Mouse (Mus musculus) limb, embryonic 10.5 days (tissue): ENCODE data around the gene Pygo1. TPM values are rescaled to one million over a fixed set of nuclear protein-coding genes. Genes with fewer than 3 reads are reported as not detected.

Source experiments
- DNase-seq: peaks from one replicate; pipeline ENCODE4 v3.0.0-alpha.2; 2017; ENCODE audit warnings: low spot score
- H3K27ac ChIP-seq: fragments of 300-500 bp; sonication (generic); 2 replicates; pipeline ENCODE4 v1.5.1; 2016; ENCODE audit warnings: mild to moderate bottlenecking
- H3K27me3 ChIP-seq: fragments of 300-500 bp; sonication (generic); 2 replicates; pipeline ENCODE4 v1.6.1; 2016; ENCODE audit warnings: low read depth, mild to moderate bottlenecking; ENCODE audit not compliant: poor library complexity, severe bottlenecking
- H3K36me3 ChIP-seq: fragments of 300-500 bp; sonication (generic); 2 replicates; pipeline ENCODE4 v1.6.1; 2016; ENCODE audit warnings: mild to moderate bottlenecking, moderate library complexity
- H3K4me1 ChIP-seq: fragments of 300-500 bp; sonication (generic); 2 replicates; pipeline ENCODE4 v1.6.1; 2016
- H3K4me3 ChIP-seq: fragments of 300-500 bp; sonication (generic); 2 replicates; pipeline ENCODE4 v1.5.1; 2016; ENCODE audit warnings: mild to moderate bottlenecking, moderate library complexity
- H3K9me3 ChIP-seq: fragments of 300-500 bp; sonication (generic); replicated peaks from 2 replicates; pipeline ENCODE4 v1.6.1; 2016; ENCODE audit warnings: mild to moderate bottlenecking
- WGBS: fragments of 180-500 bp; shearing (Covaris S2); methylation state at CpG from one replicate; pipeline ENCODE4 v1.1.7; 2016; 5-methylcytosine and 5-hydroxymethylcytosine counted together
- polyA plus RNA-seq: library from polyadenylated mRNA; unstranded; fragments of >200 nt; fragmentation: Nextera tagmentation; extraction: Ambion mirVana; gene quantifications from 2 replicates; pipeline ENCODE4 v1.2.1, GENCODE M21; 2016

Pygo1 gene
- polyA plus RNA-seq, 1 experiment from 2014 or later: 7.5 TPM

DNA sequence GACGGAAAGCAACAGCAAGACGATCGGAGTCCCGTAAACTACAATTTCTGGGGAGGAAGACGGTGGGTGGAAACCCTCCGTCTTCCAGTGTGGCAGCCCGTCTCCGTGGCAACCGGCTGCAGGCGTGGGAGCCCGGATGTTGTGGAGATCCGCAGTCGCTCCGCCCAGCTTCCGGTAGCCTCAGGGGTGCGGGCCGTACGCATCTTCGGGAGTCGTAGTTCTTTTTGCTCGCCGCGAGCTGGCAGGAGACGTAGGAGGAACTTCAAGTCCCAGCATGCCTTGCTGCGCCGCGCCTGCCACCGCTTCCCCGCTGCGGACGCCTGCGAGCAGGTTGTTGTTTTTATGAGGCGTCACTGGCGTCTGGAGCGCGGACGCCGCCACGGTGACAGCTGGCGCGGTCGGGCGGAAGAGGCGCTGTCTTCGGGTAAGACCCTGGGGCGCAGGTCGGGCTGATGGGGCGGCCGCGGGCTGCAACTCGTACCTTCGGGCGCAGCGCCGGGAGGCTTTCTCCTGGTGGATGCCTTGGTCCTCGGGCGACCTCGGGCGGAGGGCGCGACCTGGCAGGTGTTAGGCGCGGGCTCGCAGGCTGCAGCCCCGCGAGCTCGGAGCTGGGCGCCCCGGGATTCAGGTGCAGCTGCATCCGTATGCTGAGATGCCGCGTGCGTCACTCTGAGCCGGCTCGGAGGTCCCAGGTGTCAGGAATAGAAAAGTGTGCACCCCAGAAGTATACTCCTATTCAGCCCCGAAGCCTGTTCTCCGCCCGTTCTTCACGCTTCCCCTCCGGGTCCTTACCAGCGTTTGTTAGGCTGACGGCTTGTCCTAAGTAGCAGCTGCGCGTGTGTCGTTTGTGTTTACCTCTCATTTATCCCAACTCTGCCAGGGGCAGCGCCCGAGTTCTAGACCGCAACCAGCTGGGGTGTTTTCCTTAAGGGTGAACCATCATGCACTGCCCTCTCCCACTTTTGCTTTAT lies 60.1 kb downstream of the Pygo1 start, which contains the start of the genes Ccpg1os and Ccpg1:
Gene Ccpg1os, minus strand, starts transcription at position 133 of the 971 bp plus-strand sequence.
Gene Ccpg1, plus strand, starts transcription at position 180 of the 971 bp plus-strand sequence.
- Histone ChIP-seq H3K4me3 (peak within 1 kb of the TSS; percentile 67), H3K36me3 (no peaks in the 10 kb centered on the region), H3K4me1 (peaks cover 15% of the 10 kb centered on the region), H3K27me3 (peaks cover 6% of the 10 kb centered on the region; the same call in 1 of the 2 replicates), H3K9me3 (no peaks in the 10 kb centered on the region), H3K27ac (peak within 1 kb of the TSS; percentile 74)
- peak; percentile 98 for DNase-seq
- WGBS: under 1% methylated on average over 88 of the region's 88 CpGs

DNA sequence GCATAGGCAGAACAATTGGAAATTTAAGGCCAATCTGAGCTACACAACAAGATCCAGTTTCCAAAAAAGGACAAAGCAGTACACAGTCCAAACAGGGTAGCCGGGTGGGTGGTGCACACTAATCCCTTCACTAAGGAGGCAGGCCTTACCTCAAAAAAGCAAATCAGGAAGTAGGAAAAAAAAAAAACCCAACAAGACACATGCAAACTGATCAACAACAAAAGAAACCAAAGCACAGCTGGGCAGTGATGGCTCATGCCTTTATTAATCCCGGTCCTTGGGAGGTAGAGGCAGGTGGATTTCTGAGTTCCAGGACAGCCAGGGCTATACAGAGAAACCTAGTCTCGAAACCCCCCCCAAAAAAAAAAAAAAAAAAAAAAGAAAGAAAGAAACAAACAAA lies 62.3 kb downstream of the Pygo1 start:
- no peaks in the 10 kb centered on the region for H3K9me3 ChIP-seq
- H3K27me3 ChIP-seq: peaks cover 6% of the 10 kb centered on the region; the same call in 1 of the 2 replicates

DNA sequence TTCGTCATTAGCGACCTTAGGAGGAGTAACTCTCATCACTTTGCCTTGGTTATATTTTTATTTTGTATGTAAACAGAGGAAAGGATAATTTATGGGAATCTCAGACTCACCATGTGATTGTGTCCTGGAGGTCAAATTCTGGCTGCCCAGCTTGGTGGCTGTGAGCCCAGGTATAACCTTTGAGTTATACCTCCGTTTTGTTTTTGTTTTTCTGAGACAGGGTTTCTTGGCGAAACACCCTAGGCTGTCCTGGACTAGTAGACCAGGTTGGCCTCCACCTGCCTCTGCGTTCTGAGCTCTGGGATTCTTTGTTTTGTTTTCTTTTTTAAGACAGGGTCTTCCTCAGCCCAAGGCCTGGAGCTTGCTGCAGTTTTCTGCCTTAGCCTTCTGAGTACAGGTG lies 63.3 kb downstream of the Pygo1 start:
- H3K36me3 ChIP-seq: no peaks in the 10 kb centered on the region
- 90% methylated on average over 5 of the region's 5 CpGs for WGBS
- H3K4me3 ChIP-seq: no peak overlapping the region
- peaks cover 6% of the 10 kb centered on the region; the same call in 1 of the 2 replicates for H3K27me3 ChIP-seq
- H3K27ac ChIP-seq: no peak overlapping the region
- H3K9me3 ChIP-seq: no peaks in the 10 kb centered on the region
- peaks cover 15% of the 10 kb centered on the region for H3K4me1 ChIP-seq
- DNase-seq: no peak

More for the DNA sequence above, 62.3 kb downstream of the Pygo1 start:
- H3K27ac ChIP-seq: no peak overlapping the region
- H3K4me3 ChIP-seq: no peak overlapping the region
- DNase-seq: no peak
- H3K36me3 ChIP-seq: no peaks in the 10 kb centered on the region
- H3K4me1 ChIP-seq: peaks cover 15% of the 10 kb centered on the region
- 80% methylated on average over 3 of the region's 3 CpGs for WGBS

DNA sequence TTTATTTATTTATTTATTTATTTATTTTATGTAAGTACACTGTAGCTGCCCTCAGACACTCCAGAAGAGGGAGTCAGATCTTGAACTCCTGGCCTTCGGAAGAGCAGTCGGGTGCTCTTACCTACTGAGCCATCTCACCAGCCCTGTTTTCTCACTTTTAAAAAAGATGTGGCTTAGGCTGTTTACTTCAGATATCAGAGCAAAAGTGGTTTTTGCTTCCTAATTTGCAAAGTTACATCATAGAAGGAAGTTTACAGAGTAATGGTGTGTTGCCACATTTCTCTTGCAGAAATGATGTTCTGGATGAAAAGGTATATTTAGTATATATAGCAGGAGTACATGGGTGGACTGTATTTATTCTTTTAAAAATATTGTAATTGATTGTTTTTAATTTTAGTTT lies 66.0 kb downstream of the Pygo1 start:
- H3K9me3 ChIP-seq: no peaks in the 10 kb centered on the region
- 96% methylated on average over 2 of the region's 2 CpGs for WGBS

DNA sequence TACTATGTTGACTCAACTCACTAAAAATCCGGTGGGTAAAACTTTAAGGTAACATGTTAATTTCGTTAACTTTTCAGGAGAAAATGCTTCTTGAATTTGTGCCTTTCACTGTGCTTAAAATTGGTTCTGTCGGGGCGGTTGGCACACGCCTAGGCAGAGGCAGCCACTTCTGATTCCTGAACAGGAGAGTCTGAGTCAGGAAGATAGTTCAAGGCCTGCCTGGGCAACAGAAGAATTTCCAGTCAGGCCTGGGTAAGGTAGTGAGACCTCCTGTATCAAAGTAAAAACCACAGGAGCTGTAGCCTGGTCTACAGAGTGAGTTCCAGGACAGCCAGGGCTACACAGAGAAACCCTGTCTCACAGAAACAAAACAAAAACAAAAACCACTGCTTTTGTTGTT lies 67.1 kb downstream of the Pygo1 start:
- no peaks in the 10 kb centered on the region for H3K9me3 ChIP-seq
- DNase-seq: no peak
- H3K4me3 ChIP-seq: no peak overlapping the region
- no peak overlapping the region for H3K27ac ChIP-seq
- no peaks in the 10 kb centered on the region for H3K36me3 ChIP-seq
- H3K27me3 ChIP-seq: no peaks in the 10 kb centered on the region
- H3K4me1 ChIP-seq: no peaks in the 10 kb centered on the region; the same call in 1 of the 2 replicates
- 92% methylated on average over 5 of the region's 5 CpGs for WGBS

More for the DNA sequence above, 66.0 kb downstream of the Pygo1 start:
- Histone ChIP-seq H3K4me3 (no peak overlapping the region), H3K27ac (no peak overlapping the region), H3K4me1 (no peaks in the 10 kb centered on the region), H3K27me3 (peaks cover 5% of the 10 kb centered on the region; the same call in 1 of the 2 replicates), H3K36me3 (no peaks in the 10 kb centered on the region)
- DNase-seq: no peak

DNA sequence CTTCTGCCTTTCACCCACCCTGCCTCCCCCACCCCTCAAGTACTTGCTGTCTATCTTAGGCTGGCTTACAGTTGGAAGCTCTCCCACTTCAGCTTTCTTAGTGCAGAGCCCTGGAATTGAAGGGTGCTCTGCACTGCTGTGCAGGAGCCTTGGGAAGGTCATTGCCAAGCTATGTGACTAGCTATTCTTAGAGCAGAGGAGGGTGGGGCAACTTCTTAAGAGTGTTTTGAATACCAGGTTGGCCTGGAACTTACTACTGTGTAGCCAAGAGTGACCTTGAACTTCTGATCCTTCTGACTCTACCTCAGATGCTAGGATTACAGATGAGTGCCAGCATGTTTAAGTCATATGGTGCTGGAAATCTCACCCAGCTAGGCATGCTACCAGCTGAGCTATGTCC lies 70.7 kb downstream of the Pygo1 start:
- no peaks in the 10 kb centered on the region for H3K27me3 ChIP-seq
- H3K4me1 ChIP-seq: no peaks in the 10 kb centered on the region; the same call in 1 of the 2 replicates
- H3K27ac ChIP-seq: no peak overlapping the region
- H3K4me3 ChIP-seq: no peak overlapping the region
- H3K9me3 ChIP-seq: no peaks in the 10 kb centered on the region
- H3K36me3 ChIP-seq: no peaks in the 10 kb centered on the region
- no peak for DNase-seq

DNA sequence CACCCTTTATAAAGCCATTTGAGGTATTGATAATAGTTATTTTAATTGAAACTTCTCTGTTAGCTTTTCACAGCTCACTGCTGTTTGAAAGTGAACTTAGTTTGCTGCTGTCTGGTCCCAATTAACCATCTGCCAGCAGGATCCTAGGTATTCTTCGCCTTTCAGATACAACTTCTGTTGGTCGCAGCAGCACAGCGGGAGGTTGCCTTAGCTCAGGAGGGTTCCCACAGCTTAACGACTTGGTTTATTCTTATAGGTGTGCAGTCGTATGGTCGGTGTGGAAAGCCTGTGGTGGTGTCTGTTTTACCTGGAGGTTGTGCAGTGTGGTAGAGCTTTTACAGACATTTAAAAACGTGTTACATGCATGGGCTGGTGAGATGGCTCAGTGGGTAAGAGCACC lies 71.4 kb downstream of the Pygo1 start:
- no peaks in the 10 kb centered on the region for H3K36me3 ChIP-seq
- WGBS: 64% methylated on average over 7 of the region's 7 CpGs

DNA sequence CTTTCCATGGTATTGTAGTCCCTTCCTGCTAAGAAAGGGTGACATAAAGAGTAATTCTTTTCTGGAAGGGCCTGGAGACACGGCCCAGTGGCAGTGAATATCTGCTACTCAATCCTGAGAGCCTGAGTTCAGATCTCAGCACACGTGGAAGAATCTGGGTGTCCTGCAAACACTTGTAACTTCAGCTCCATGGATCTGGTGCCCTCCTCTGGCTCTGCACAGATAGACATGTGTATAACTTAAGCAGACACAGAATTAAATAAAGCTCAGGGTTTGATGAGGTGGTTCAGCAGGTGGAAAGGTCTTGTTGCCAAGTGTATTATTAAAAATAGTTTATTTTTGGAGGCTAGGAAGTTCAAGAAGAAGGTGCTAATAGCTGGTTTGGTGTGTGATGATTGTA lies 75.0 kb downstream of the Pygo1 start:
- WGBS: 81% methylated on average over 2 of the region's 2 CpGs
- Histone ChIP-seq H3K4me1 (no peaks in the 10 kb centered on the region; the same call in 1 of the 2 replicates), H3K27me3 (no peaks in the 10 kb centered on the region), H3K27ac (no peak overlapping the region), H3K9me3 (no peaks in the 10 kb centered on the region), H3K36me3 (no peaks in the 10 kb centered on the region), H3K4me3 (no peak overlapping the region)
- no peak for DNase-seq

More for the DNA sequence above, 71.4 kb downstream of the Pygo1 start:
- Histone ChIP-seq H3K4me1 (no peaks in the 10 kb centered on the region; the same call in 1 of the 2 replicates), H3K27ac (no peak overlapping the region), H3K4me3 (no peak overlapping the region), H3K27me3 (no peaks in the 10 kb centered on the region), H3K9me3 (no peaks in the 10 kb centered on the region)
- DNase-seq: no peak

DNA sequence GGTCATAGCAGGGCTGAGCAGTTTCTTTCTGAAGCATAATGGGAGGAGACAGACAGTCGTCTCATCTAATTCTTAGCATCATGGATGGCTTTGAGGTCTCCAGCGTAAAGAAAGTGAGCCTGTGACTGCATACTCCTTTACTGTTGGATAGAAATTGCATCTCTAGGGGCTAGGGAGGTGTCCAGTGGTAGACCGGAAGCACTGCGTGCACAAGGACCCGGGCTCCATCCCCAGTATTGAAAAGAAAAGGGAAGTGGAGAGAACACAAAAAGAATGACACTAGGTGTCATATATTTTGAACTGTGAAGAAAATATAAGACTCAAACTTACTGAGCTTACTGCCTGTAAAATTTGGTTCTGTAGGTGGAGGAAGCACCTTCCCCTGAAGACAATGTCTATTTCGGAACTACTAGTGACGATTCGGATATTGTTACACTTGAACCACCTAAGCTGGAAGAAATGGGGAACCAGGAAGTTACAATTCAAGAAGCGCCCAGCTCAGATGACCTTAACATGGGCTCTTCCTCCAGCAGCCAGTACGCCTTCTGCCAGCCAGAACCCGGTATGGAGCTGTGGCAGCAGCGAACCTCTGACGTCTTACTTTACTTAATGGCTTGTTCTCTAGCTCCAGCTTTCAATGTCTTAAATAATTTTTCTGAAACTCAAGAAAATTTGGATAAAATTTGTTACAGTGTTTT lies 76.0 kb downstream of the Pygo1 start:
- no peaks in the 10 kb centered on the region; the same call in 1 of the 2 replicates for H3K4me1 ChIP-seq
- H3K27ac ChIP-seq: no peak overlapping the region
- no peak for DNase-seq
- H3K4me3 ChIP-seq: no peak overlapping the region
- H3K27me3 ChIP-seq: no peaks in the 10 kb centered on the region
- H3K36me3 ChIP-seq: 0 out of 2 replicates have a peak, but pooled peaks cover 2% of the 10 kb centered on the region
- 88% methylated on average over 13 of the region's 13 CpGs for WGBS
- no peaks in the 10 kb centered on the region for H3K9me3 ChIP-seq

Other genes with a start within 250 kb of the Pygo1 start
- gene Prtg, start 118.8 kb upstream of the Pygo1 start, polyA plus RNA-seq: 5.5 and 11.4 TPM in 2 replicates
- 1.5 TPM in 2 replicates for gene Dyx1c1, start 33.1 kb downstream of the Pygo1 start, polyA plus RNA-seq
- not detected in 2 replicates for gene Gm44503, start 33.2 kb downstream of the Pygo1 start, polyA plus RNA-seq
- gene Ccpg1os, start 59.7 kb downstream of the Pygo1 start, polyA plus RNA-seq: 12.9 and 13.3 TPM in 2 replicates
- gene Ccpg1, start 59.8 kb downstream of the Pygo1 start, polyA plus RNA-seq: 9.9 and 11.3 TPM in 2 replicates
- 15.6 and 17.8 TPM in 2 replicates for gene Pigb, start 114.7 kb downstream of the Pygo1 start, polyA plus RNA-seq
- 3.4 and 5.0 TPM in 2 replicates for gene Rab27a, start 119.2 kb downstream of the Pygo1 start, polyA plus RNA-seq
- not detected in 2 replicates for gene Khdc3, start 176.2 kb downstream of the Pygo1 start, polyA plus RNA-seq
- gene Gm20509, start 176.8 kb downstream of the Pygo1 start, polyA plus RNA-seq: not detected in 2 replicates
- 151 and 184 TPM in 2 replicates for gene Rsl24d1, start 187.8 kb downstream of the Pygo1 start, polyA plus RNA-seq